Mouse (Mus musculus) liver, embryonic 16.5 days (tissue): ENCODE measurements around the gene Ccsap. TPM values are rescaled to one million over a fixed set of nuclear protein-coding genes. Genes with fewer than 3 reads are reported as not detected.

ENCODE experiments used
- ATAC-seq: fragments of 200-750 bp; cut with Nextera tagmentation; 2 replicates; pipeline ENCODE4 v1.8.0; 2017; ENCODE audit warnings: low read depth, mild to moderate bottlenecking, moderate number of reproducible peaks, moderate library complexity
- H3K27ac ChIP-seq: fragments of 300-500 bp; sonication (generic); 2 replicates; pipeline ENCODE4 v1.5.1; 2014; ENCODE audit warnings: mild to moderate bottlenecking, low read length
- H3K27me3 ChIP-seq: fragments of 300-500 bp; sonication (generic); 2 replicates; pipeline ENCODE4 v1.6.1; 2014; ENCODE audit warnings: low read depth, low read length, mixed read lengths; ENCODE audit not compliant: control insufficient read depth, insufficient read depth
- H3K36me3 ChIP-seq: fragments of 300-500 bp; sonication (generic); 2 replicates; pipeline ENCODE4 v1.6.1; 2014; ENCODE audit warnings: mild to moderate bottlenecking; ENCODE audit not compliant: control insufficient read depth, insufficient read depth
- H3K4me1 ChIP-seq: fragments of 300-500 bp; sonication (generic); 2 replicates; pipeline ENCODE4 v1.6.1; 2014; ENCODE audit warnings: low read depth, low read length, mixed read lengths; ENCODE audit not compliant: control insufficient read depth
- H3K4me2 ChIP-seq: fragments of 300-500 bp; sonication (generic); 2 replicates; pipeline ENCODE4 v1.6.1; 2014; ENCODE audit warnings: low read depth, low read length, mixed read lengths
- H3K4me3 ChIP-seq: fragments of 300-500 bp; sonication (generic); 2 replicates; pipeline ENCODE4 v1.5.1; 2014; ENCODE audit warnings: low read depth, mild to moderate bottlenecking, low read length
- H3K9ac ChIP-seq: fragments of 300-500 bp; sonication (generic); 2 replicates; pipeline ENCODE4 v1.6.1; 2014; ENCODE audit warnings: low read depth, low read length
- H3K9me3 ChIP-seq: fragments of 300-500 bp; sonication (generic); replicated peaks from 2 replicates; pipeline ENCODE4 v1.6.1; 2016; ENCODE audit warnings: low read length; ENCODE audit not compliant: control insufficient read depth
- WGBS: fragments of 180-500 bp; shearing (Covaris S2); extraction: QIAGEN DNeasy Blood & Tissue Kit; methylation state at CpG from one replicate; pipeline ENCODE4 v1.1.7; 2014; ENCODE audit not compliant: insufficient replicate concordance; 5-methylcytosine and 5-hydroxymethylcytosine counted together
- polyA plus RNA-seq: library from polyadenylated mRNA; unstranded; fragments of >200 nt; fragmentation: Nextera tagmentation; extraction: Ambion mirVana; gene quantifications from 2 replicates; pipeline ENCODE4 v1.2.1, GENCODE M21; 2015

Ccsap gene
- polyA plus RNA-seq, 1 experiment from 2014 or later, result 2.3 TPM

GRCm38 (mm10) chr8:123884721-123885565 lies 24.9 kb upstream of the Ccsap start:
- H3K4me2 ChIP-seq, result no peak overlapping the region
- no peak overlapping the region for H3K27ac ChIP-seq
- no peaks in the 10 kb centered on the region for H3K4me1 ChIP-seq
- no peak overlapping the region for H3K9ac ChIP-seq
- H3K4me3 ChIP-seq, result no peak overlapping the region
- peaks cover 5% of the 10 kb centered on the region for H3K27me3 ChIP-seq
- 5% methylated on average over 14 of the region's 14 CpGs for WGBS
- no peaks in the 10 kb centered on the region for H3K36me3 ChIP-seq
- no peak for ATAC-seq
- no peaks in the 10 kb centered on the region for H3K9me3 ChIP-seq

- H3K27ac ChIP-seq, result no peak overlapping the region
- H3K9me3 ChIP-seq, result no peaks in the 10 kb centered on the region
- peaks cover 5% of the 10 kb centered on the region; the same call in 1 of the 2 replicates for H3K27me3 ChIP-seq
- H3K9ac ChIP-seq, result no peak overlapping the region
- no peak overlapping the region for H3K4me2 ChIP-seq
- H3K4me3 ChIP-seq, result no peak overlapping the region
- no peaks in the 10 kb centered on the region for H3K36me3 ChIP-seq
- ATAC-seq, result 0 out of 2 replicates have a peak, but pooled peaks have one; percentile 19
- WGBS, result 74% methylated on average over 4 of the region's 4 CpGs
- H3K4me1 ChIP-seq, result no peaks in the 10 kb centered on the region
These were observed 23.1 kb upstream of the Ccsap start for GRCm38 (mm10) chr8:123883094-123883493.

- Histone ChIP-seq H3K36me3 (no peaks in the 10 kb centered on the region), H3K4me1 (no peaks in the 10 kb centered on the region), H3K9ac (no peak overlapping the region), H3K4me2 (no peak overlapping the region), H3K9me3 (no peaks in the 10 kb centered on the region), H3K4me3 (no peak overlapping the region), H3K27me3 (peaks cover 5% of the 10 kb centered on the region; the same call in 1 of the 2 replicates), H3K27ac (no peak overlapping the region)
- ATAC-seq, result no peak
- WGBS, result 46% methylated on average over 2 of the region's 2 CpGs
These were observed 22.4 kb upstream of the Ccsap start for GRCm38 (mm10) chr8:123882412-123882811.

- Histone ChIP-seq H3K4me2 (no peak overlapping the region), H3K9ac (no peak overlapping the region), H3K9me3 (no peaks in the 10 kb centered on the region), H3K36me3 (no peaks in the 10 kb centered on the region), H3K4me1 (no peaks in the 10 kb centered on the region), H3K27me3 (peaks cover 4% of the 10 kb centered on the region; the same call in 1 of the 2 replicates), H3K27ac (no peak overlapping the region), H3K4me3 (no peak overlapping the region)
- WGBS, result 37% methylated on average over 4 of the region's 4 CpGs
- ATAC-seq, result no peak
These were observed 20.9 kb upstream of the Ccsap start for GRCm38 (mm10) chr8:123880821-123881350.

GRCm38 (mm10) chr8:123880271-123880670 lies 20.3 kb upstream of the Ccsap start:
- no peaks in the 10 kb centered on the region for H3K9me3 ChIP-seq
- H3K4me1 ChIP-seq, result no peaks in the 10 kb centered on the region
- no peak overlapping the region for H3K4me2 ChIP-seq
- peaks cover 2% of the 10 kb centered on the region; the same call in 1 of the 2 replicates for H3K27me3 ChIP-seq
- H3K36me3 ChIP-seq, result no peaks in the 10 kb centered on the region
- H3K4me3 ChIP-seq, result no peak overlapping the region
- ATAC-seq, result no peak
- no peak overlapping the region for H3K9ac ChIP-seq
- 37% methylated on average over 10 of the region's 10 CpGs for WGBS
- H3K27ac ChIP-seq, result no peak overlapping the region

- Histone ChIP-seq H3K4me3 (no peak overlapping the region), H3K27me3 (no peaks in the 10 kb centered on the region), H3K9me3 (no peaks in the 10 kb centered on the region), H3K27ac (no peak overlapping the region), H3K4me2 (no peak overlapping the region), H3K9ac (no peak overlapping the region), H3K36me3 (no peaks in the 10 kb centered on the region), H3K4me1 (no peaks in the 10 kb centered on the region)
- WGBS, result 46% methylated on average over 2 of the region's 2 CpGs
- ATAC-seq, result no peak
These were observed 17.9 kb upstream of the Ccsap start for GRCm38 (mm10) chr8:123877865-123878264.

- no peak overlapping the region for H3K4me3 ChIP-seq
- no peaks in the 10 kb centered on the region for H3K4me1 ChIP-seq
- WGBS, result 69% methylated on average over 11 of the region's 11 CpGs
- no peak for ATAC-seq
- H3K27me3 ChIP-seq, result no peaks in the 10 kb centered on the region
- no peak overlapping the region for H3K9ac ChIP-seq
- H3K4me2 ChIP-seq, result no peak overlapping the region
- no peak overlapping the region for H3K27ac ChIP-seq
- no peaks in the 10 kb centered on the region for H3K36me3 ChIP-seq
- no peaks in the 10 kb centered on the region for H3K9me3 ChIP-seq
These were observed 14.3 kb upstream of the Ccsap start for GRCm38 (mm10) chr8:123874324-123874723.

GRCm38 (mm10) chr8:123873364-123873763 lies 13.4 kb upstream of the Ccsap start:
- H3K9me3 ChIP-seq, result no peaks in the 10 kb centered on the region
- H3K4me2 ChIP-seq, result no peak overlapping the region
- H3K4me3 ChIP-seq, result no peak overlapping the region
- ATAC-seq, result no peak
- H3K27me3 ChIP-seq, result no peaks in the 10 kb centered on the region
- no peak overlapping the region for H3K9ac ChIP-seq
- no peaks in the 10 kb centered on the region for H3K4me1 ChIP-seq
- H3K27ac ChIP-seq, result no peak overlapping the region
- H3K36me3 ChIP-seq, result no peaks in the 10 kb centered on the region
- 58% methylated on average over 6 of the region's 6 CpGs for WGBS

GRCm38 (mm10) chr8:123872048-123872447 lies 12.0 kb upstream of the Ccsap start:
- no peak overlapping the region for H3K4me2 ChIP-seq
- whole genome bisulfite sequencing, result 59% methylated on average over 9 of the region's 9 CpGs
- no peaks in the 10 kb centered on the region for H3K4me1 ChIP-seq
- no peak overlapping the region for H3K9ac ChIP-seq
- H3K27ac ChIP-seq, result no peak overlapping the region
- H3K4me3 ChIP-seq, result no peak overlapping the region
- no peak for ATAC-seq
- no peaks in the 10 kb centered on the region for H3K36me3 ChIP-seq
- H3K9me3 ChIP-seq, result no peaks in the 10 kb centered on the region
- no peaks in the 10 kb centered on the region for H3K27me3 ChIP-seq
